ENCODE assay signal across 8 mouse cellular contexts in the genomic region with DNA sequence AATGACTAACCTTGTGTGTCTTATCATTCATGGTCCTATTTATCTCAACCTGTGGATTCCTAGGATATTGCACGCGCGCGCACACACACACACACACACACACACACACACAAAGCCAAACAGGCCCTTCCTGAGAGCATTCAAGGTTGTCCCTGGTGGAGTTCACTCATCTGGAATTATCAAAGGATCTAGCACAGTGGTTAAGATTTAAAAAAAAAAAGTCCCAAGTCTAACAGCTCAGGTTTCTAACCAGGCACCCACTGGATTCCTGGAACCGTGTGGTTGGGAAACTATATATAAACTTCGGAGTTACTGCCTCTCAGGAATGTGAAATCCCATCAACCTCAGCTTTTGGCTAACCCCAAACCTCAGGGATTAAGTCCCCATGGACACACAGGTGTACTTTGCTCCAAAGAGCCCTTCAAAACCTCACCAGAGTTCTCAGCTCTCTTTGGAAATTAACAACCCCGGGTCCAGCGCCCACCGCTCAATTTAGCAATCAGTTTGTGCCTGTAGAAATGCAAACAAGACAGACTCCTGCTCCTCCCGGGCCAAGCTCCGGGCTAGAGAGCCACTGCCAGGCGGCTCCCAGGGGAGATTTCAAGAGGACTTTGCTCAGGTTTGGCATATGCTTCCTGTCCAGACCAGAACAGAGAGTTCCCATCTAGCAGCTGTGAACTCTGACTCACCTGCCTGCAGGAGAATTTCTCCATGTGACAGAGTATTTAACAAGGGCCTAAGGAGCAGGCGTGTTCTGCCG.
DNase-seq lines count a peak whose midpoint lies in the region; ATAC-seq and TF ChIP-seq lines count a peak whose summit lies in the region.

No protein-coding gene starts in this region.

- peaks cover 6% of the 10 kb centered on the region for H3K4me1 ChIP-seq in ES-Bruce4 (ENCODE audit: control insufficient read depth, insufficient read depth, low read length)
- peaks cover 19 to 26% of the 10 kb centered on the region in 2 experiments for H3K4me1 ChIP-seq in heart, embryonic 14.5 days (ENCODE audit: control insufficient read depth in 2 of 2, insufficient read depth in 2 of 2, low read length in 2 of 2)
- peaks cover 15% of the 10 kb centered on the region for H3K4me1 ChIP-seq in limb, embryonic 10.5 days
- H3K4me1 ChIP-seq in stomach, embryonic 14.5 days (ENCODE audit: control insufficient read depth, insufficient read depth, low read length): peaks cover 9% of the 10 kb centered on the region; the same call in 1 of the 2 replicates
- H3K4me1 ChIP-seq in forebrain, embryonic 11.5 days (replicated peaks; ENCODE audit: control insufficient read depth, insufficient read depth, low read length): no peaks in the 10 kb centered on the region

- DNase-seq in cerebellum, adult 11-12 months: peak; percentile 49
- no peak for DNase-seq in limb, embryonic 10.5 days (ENCODE audit: low spot score)
- no peak for DNase-seq in c-Kit-positive CD71-positive TER-119-positive erythroid progenitor cells, embryonic 14.5 days (ENCODE audit: low spot score)
- DNase-seq in forebrain, embryonic 11.5 days (ENCODE audit: low spot score): no peak
- no peak for DNase-seq in spleen, adult 12 weeks (ENCODE audit: low spot score)

- TF ChIP-seq CTCF in ES-Bruce4 (IDR thresholded peaks at IDR 0.05; ENCODE audit: low read depth, low read length): no peak

- no peak for TF ChIP-seq POLR2A in ES-Bruce4 (IDR thresholded peaks at IDR 0.05; ENCODE audit: insufficient read depth, low read length)

- H3K36me3 ChIP-seq in ES-Bruce4 (ENCODE audit: control insufficient read depth, insufficient read depth, low read length, poor library complexity, severe bottlenecking): no peaks in the 10 kb centered on the region
- H3K36me3 ChIP-seq in heart, embryonic 14.5 days (ENCODE audit: control insufficient read depth, insufficient read depth, low read length): no peaks in the 10 kb centered on the region
- no peaks in the 10 kb centered on the region for H3K36me3 ChIP-seq in limb, embryonic 10.5 days
- H3K36me3 ChIP-seq in stomach, embryonic 14.5 days (ENCODE audit: control insufficient read depth, insufficient read depth, low read length): no peaks in the 10 kb centered on the region
- no peaks in the 10 kb centered on the region for H3K36me3 ChIP-seq in forebrain, embryonic 11.5 days (ENCODE audit: control insufficient read depth, insufficient read depth, low read length)

- 43% methylated on average over 14 of the region's 14 CpGs for WGBS in heart, embryonic 14.5 days
- 80% methylated on average over 14 of the region's 14 CpGs for WGBS in limb, embryonic 10.5 days
- 42% methylated on average over 14 of the region's 14 CpGs for WGBS in stomach, embryonic 14.5 days
- WGBS in forebrain, embryonic 11.5 days: 71% methylated on average over 14 of the region's 14 CpGs

- H3K9ac ChIP-seq in ES-Bruce4 (ENCODE audit: low read depth, poor library complexity, severe bottlenecking): no peak overlapping the region
- H3K9ac ChIP-seq in heart, embryonic 14.5 days (ENCODE audit: low read length): peak overlapping the region; percentile 25; the same call in 1 of the 2 replicates
- no peak overlapping the region for H3K9ac ChIP-seq in stomach, embryonic 14.5 days (replicated peaks; ENCODE audit: low read depth, low read length)
- H3K9ac ChIP-seq in forebrain, embryonic 11.5 days (ENCODE audit: low read length): no peak overlapping the region

- no peaks in the 10 kb centered on the region for H3K27me3 ChIP-seq in ES-Bruce4 (ENCODE audit: control insufficient read depth, insufficient read depth, low read length, poor library complexity, severe bottlenecking)
- H3K27me3 ChIP-seq in heart, embryonic 14.5 days (ENCODE audit: control insufficient read depth, insufficient read depth, low read length): no peaks in the 10 kb centered on the region
- peaks cover 4% of the 10 kb centered on the region; the same call in 1 of the 2 replicates for H3K27me3 ChIP-seq in limb, embryonic 10.5 days (ENCODE audit: low read depth, poor library complexity, severe bottlenecking)
- no peaks in the 10 kb centered on the region for H3K27me3 ChIP-seq in stomach, embryonic 14.5 days (ENCODE audit: control insufficient read depth, insufficient read depth, low read length)
- no peaks in the 10 kb centered on the region for H3K27me3 ChIP-seq in forebrain, embryonic 11.5 days (ENCODE audit: control insufficient read depth, insufficient read depth, low read length)

- H3K4me3 ChIP-seq in ES-Bruce4 (ENCODE audit: low read depth, low read length): no peak overlapping the region
- no peak overlapping the region for H3K4me3 ChIP-seq in heart, embryonic 14.5 days (ENCODE audit: control insufficient read depth in 1 of 2, insufficient read depth in 1 of 2, low read depth in 1 of 2, low read length in 2 of 2)
- H3K4me3 ChIP-seq in limb, embryonic 10.5 days: no peak overlapping the region
- H3K4me3 ChIP-seq in stomach, embryonic 14.5 days (ENCODE audit: low read depth, low read length): no peak overlapping the region
- no peak overlapping the region for H3K4me3 ChIP-seq in forebrain, embryonic 11.5 days (ENCODE audit: low read depth, low read length)

- 0 out of 2 replicates have a peak, but pooled peaks have one; percentile 23 for TF ChIP-seq EP300 in ES-Bruce4 (IDR thresholded peaks at IDR 0.05; ENCODE audit: insufficient read depth, low read depth, low read length)

- H3K27ac ChIP-seq in ES-Bruce4 (ENCODE audit: insufficient read depth, low read length): no peak overlapping the region
- peak overlapping the region; percentile 23 to 55; a peak in 3 of 4 replicates for H3K27ac ChIP-seq in heart, embryonic 14.5 days (replicated peaks in 1 of 2; ENCODE audit: control insufficient read depth in 1 of 2, insufficient read depth in 1 of 2, low read depth in 2 of 2, low read length in 2 of 2)
- peak overlapping the region; percentile 3; the same call in 1 of the 2 replicates for H3K27ac ChIP-seq in limb, embryonic 10.5 days
- peak overlapping the region; percentile 15; the same call in 1 of the 2 replicates for H3K27ac ChIP-seq in stomach, embryonic 14.5 days (ENCODE audit: low read length)
- no peak overlapping the region for H3K27ac ChIP-seq in forebrain, embryonic 11.5 days (ENCODE audit: low read depth, low read length)

- H3K9me3 ChIP-seq in ES-Bruce4 (replicated peaks; ENCODE audit: control insufficient read depth, insufficient read depth, low read length, poor library complexity, severe bottlenecking): no peaks in the 10 kb centered on the region
- no peaks in the 10 kb centered on the region for H3K9me3 ChIP-seq in heart, embryonic 14.5 days (ENCODE audit: control insufficient read depth, low read length)
- no peaks in the 10 kb centered on the region for H3K9me3 ChIP-seq in limb, embryonic 10.5 days (replicated peaks)
- H3K9me3 ChIP-seq in stomach, embryonic 14.5 days (ENCODE audit: control insufficient read depth, low read depth, low read length): no peaks in the 10 kb centered on the region
- H3K9me3 ChIP-seq in forebrain, embryonic 11.5 days (ENCODE audit: control insufficient read depth, low read length): no peaks in the 10 kb centered on the region

- 0 out of 2 replicates have a peak overlapping the region, but pooled peaks have one; percentile 21 for H3K4me2 ChIP-seq in heart, embryonic 14.5 days (ENCODE audit: low read length)
- no peak overlapping the region for H3K4me2 ChIP-seq in stomach, embryonic 14.5 days (replicated peaks; ENCODE audit: low read depth, low read length)
- no peak overlapping the region for H3K4me2 ChIP-seq in forebrain, embryonic 11.5 days (ENCODE audit: low read depth, low read length, severe bottlenecking)

- no peak for ATAC-seq in heart, embryonic 14.5 days (ENCODE audit: insufficient number of reproducible peaks, insufficient read depth, low FRiP score, low read depth)
- ATAC-seq in stomach, embryonic 14.5 days (ENCODE audit: insufficient number of reproducible peaks, insufficient read depth, low FRiP score, low read depth): peak; percentile 76; the same call in 1 of the 2 replicates
- no peak for ATAC-seq in forebrain, embryonic 11.5 days (replicated peaks; ENCODE audit: low FRiP score)

Comparison
In these comparisons a context has a peak if more than half of its experiments do, and no peak if none do; other contexts are left out.
1. H3K27ac ChIP-seq: peak in heart, embryonic 14.5 days (2 of 2), limb, embryonic 10.5 days (single experiment) and stomach, embryonic 14.5 days (single experiment); none in ES-Bruce4 (single experiment) and forebrain, embryonic 11.5 days (single experiment).